Mouse (Mus musculus) cerebellum, adult 2 months (tissue): Measurements from ENCODE around the gene Pygb.

ENCODE experiments used
- CTCF ChIP-seq: fragments of 200-500 bp; IDR thresholded peaks from 2 replicates; pipeline ENCODE4 v1.5.1; 2011; ENCODE audit warnings: low read depth, mild to moderate bottlenecking, control low read depth, low read length, moderate library complexity, borderline replicate concordance; ENCODE audit not compliant: insufficient read depth
- POLR2A ChIP-seq: fragments of 200-500 bp; IDR thresholded peaks from 2 replicates; pipeline ENCODE4 v1.6.1; 2011; ENCODE audit warnings: low read length, control low read depth, borderline replicate concordance; ENCODE audit not compliant: insufficient read depth

DNA sequence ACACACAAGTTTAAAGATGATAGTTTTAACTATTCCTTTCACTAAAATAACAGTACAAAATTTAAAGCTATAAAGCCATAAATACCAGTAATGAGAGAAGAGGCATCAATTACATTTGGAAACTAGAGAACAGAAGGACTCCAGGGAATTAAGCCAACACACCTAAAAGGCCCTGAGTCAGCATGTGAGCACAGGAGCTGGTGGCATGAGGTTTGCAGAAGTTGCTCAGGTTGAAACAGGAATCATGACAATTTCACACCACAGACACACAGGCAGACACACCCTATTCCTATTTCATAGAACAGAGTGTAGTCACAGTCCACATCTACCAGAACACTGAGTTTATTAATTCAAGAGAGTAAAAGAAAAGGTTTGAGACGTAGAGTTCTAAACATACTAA is 88.0 kb downstream of the Pygb start:
- TF ChIP-seq CTCF (no peak), POLR2A (no peak)
